Mouse (Mus musculus): ENCODE data around the gene Slc39a2.

Slc39a2 gene

GRCm38 (mm10) chr14:51932092-51933020 is 39.7 kb downstream of the Slc39a2 start:
- in situ Hi-C loops (cut with MboI, MseI): no loop called here

GRCm38 (mm10) chr14:51939005-51939404 is 46.3 kb downstream of the Slc39a2 start:
- in situ Hi-C loops (cut with MboI, MseI): no loop called here

- in situ Hi-C loops (cut with MboI, MseI): no loop called here
Observed at GRCm38 (mm10) chr14:51940944-51941560, 48.4 kb downstream of the Slc39a2 start.

GRCm38 (mm10) chr14:51941577-51941976 is 48.9 kb downstream of the Slc39a2 start:
- in situ Hi-C loops (cut with MboI, MseI): no loop called here

- in situ Hi-C loops (cut with MboI, MseI): no loop called here
Observed at GRCm38 (mm10) chr14:51942236-51942635, 49.5 kb downstream of the Slc39a2 start.

GRCm38 (mm10) chr14:51943336-51943735 is 50.6 kb downstream of the Slc39a2 start:
- in situ Hi-C loops (cut with MboI, MseI): no loop called here

Measured in T-helper 1 cell (primary cell).